In the genomic region with DNA sequence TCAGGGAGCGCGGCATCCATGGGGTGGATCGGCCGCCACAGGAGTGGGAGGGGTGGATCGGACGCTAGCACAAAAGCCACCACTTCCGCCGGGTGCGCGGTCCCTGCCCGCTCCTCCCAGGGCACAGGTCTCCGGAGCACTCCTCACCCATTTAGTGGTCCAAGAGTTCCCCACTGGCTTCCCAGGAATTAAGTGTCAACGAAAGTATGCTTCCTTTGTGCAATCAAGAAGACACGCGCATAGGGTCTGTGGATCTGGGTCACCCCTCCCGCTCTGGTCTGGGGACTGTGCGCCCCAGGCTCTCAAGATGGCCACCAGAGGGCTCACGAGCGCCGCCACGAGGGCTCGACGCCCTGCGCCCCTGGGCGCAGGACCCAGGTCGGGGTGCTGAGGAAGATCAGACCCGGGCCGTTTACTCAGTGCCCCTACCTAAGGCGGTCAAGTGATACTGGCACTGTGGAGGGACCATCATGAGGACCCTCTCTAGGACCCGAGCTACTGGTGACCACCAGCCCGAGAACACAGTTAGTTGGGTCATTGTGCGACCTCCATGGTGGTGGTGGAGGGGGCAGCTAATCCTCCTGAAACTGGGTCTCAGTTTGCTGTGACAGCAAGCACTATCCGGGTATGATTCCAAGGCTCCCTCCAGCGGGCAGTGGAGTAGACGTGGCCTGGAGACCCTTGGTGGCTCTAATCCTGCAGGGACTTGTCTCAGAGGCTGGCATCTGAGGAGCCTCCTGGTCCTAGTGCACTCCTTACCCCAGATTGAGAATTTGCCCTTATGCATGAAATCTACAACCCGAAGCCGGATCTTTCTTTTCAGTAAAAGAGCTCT, we compare ENCODE assay signal across 8 mouse cellular contexts. TPM values are rescaled to one million over a fixed set of nuclear protein-coding genes. Genes with fewer than 3 reads are reported as not detected.
DNase-seq lines count a peak whose midpoint lies in the region; ATAC-seq and TF ChIP-seq lines count a peak whose summit lies in the region.

No protein-coding gene starts in this region.

- in situ Hi-C loops in CH12.LX (cut with MboI; ENCODE audit: low pct_ligation_motif_present, low pct_unique_long_range_greater_than_20kb, low sequenced_read_pairs), result loop anchor here (5.0 to 25.0 kb wide), 3 partner anchors 39 to 506 kb away; a partner anchor contains a TSS

- peaks cover 4% of the 10 kb centered on the region for H3K27me3 ChIP-seq in CH12.LX (replicated peaks)
- peaks cover 16% of the 10 kb centered on the region for H3K27me3 ChIP-seq in forebrain, embryonic 10.5 days (ENCODE audit: poor library complexity, severe bottlenecking)
- H3K27me3 ChIP-seq in heart, embryonic 16.5 days (ENCODE audit: control insufficient read depth, insufficient read depth, low read length), result no peaks in the 10 kb centered on the region
- H3K27me3 ChIP-seq in liver, embryonic 14.5 days (ENCODE audit: control insufficient read depth, insufficient read depth, low read length), result peaks cover 3% of the 10 kb centered on the region
- H3K27me3 ChIP-seq in stomach, embryonic 14.5 days (ENCODE audit: control insufficient read depth, insufficient read depth, low read length), result no peaks in the 10 kb centered on the region

- peak overlapping the region; percentile 16 for H3K9ac ChIP-seq in CH12.LX (ENCODE audit: insufficient read depth, low read depth)
- H3K9ac ChIP-seq in heart, embryonic 16.5 days (ENCODE audit: low read length), result peak overlapping the region; percentile 81
- H3K9ac ChIP-seq in liver, embryonic 14.5 days (replicated peaks), result peak overlapping the region; percentile 65
- H3K9ac ChIP-seq in stomach, embryonic 14.5 days (replicated peaks; ENCODE audit: low read depth, low read length), result peak overlapping the region; percentile 62

- TF ChIP-seq RAD21 in CH12.LX (IDR thresholded peaks at IDR 0.05; ENCODE audit: low read depth, low read length), result peak; percentile 40

- dilution Hi-C loops in CH12.LX (cut with MboI; ENCODE audit: extremely low pct_ligation_motif_present, extremely low pct_unique_long_range_greater_than_20kb, low sequenced_read_pairs), result no loop called here

- H3K9me3 ChIP-seq in CH12.LX (replicated peaks; ENCODE audit: low read length), result peaks cover 5% of the 10 kb centered on the region
- H3K9me3 ChIP-seq in forebrain, embryonic 10.5 days, result no peaks in the 10 kb centered on the region
- H3K9me3 ChIP-seq in heart, embryonic 16.5 days (replicated peaks; ENCODE audit: control insufficient read depth, low read length), result 0 out of 2 replicates have a peak, but pooled peaks cover 3% of the 10 kb centered on the region
- H3K9me3 ChIP-seq in liver, embryonic 14.5 days (ENCODE audit: control insufficient read depth, low read length), result no peaks in the 10 kb centered on the region
- no peaks in the 10 kb centered on the region for H3K9me3 ChIP-seq in stomach, embryonic 14.5 days (ENCODE audit: control insufficient read depth, low read depth, low read length)

- H3K4me2 ChIP-seq in CH12.LX (ENCODE audit: insufficient read depth, low read depth, poor library complexity, severe bottlenecking), result peak overlapping the region; percentile 35
- peak overlapping the region; percentile 81 for H3K4me2 ChIP-seq in heart, embryonic 16.5 days (ENCODE audit: low read depth, low read length)
- H3K4me2 ChIP-seq in liver, embryonic 14.5 days (ENCODE audit: low read depth), result peak overlapping the region; percentile 87
- H3K4me2 ChIP-seq in stomach, embryonic 14.5 days (replicated peaks; ENCODE audit: low read depth, low read length), result peak overlapping the region; percentile 73

- no peaks in the 10 kb centered on the region for H3K79me2 ChIP-seq in CH12.LX (replicated peaks; ENCODE audit: control insufficient read depth, extremely low read depth, insufficient read depth, poor library complexity, severe bottlenecking)

- no peak for TF ChIP-seq EP300 in CH12.LX (IDR thresholded peaks at IDR 0.05; ENCODE audit: low read length)
- no peak for TF ChIP-seq EP300 in liver, embryonic 14.5 days (IDR thresholded peaks at IDR 0.05; ENCODE audit: low read depth)

- peak; percentile 82 for ATAC-seq in heart, embryonic 16.5 days (replicated peaks; ENCODE audit: extremely low read depth, insufficient read depth, low FRiP score)
- ATAC-seq in liver, embryonic 14.5 days (ENCODE audit: insufficient read depth), result peak; percentile 82
- ATAC-seq in stomach, embryonic 14.5 days (ENCODE audit: insufficient number of reproducible peaks, insufficient read depth, low FRiP score, low read depth), result peak; percentile 75

- WGBS in forebrain, embryonic 10.5 days, result 2% methylated on average over 37 of the region's 37 CpGs
- 3% methylated on average over 37 of the region's 37 CpGs for WGBS in heart, embryonic 16.5 days
- 4% methylated on average over 37 of the region's 37 CpGs for WGBS in liver, embryonic 14.5 days (ENCODE audit: insufficient replicate concordance)
- WGBS in stomach, embryonic 14.5 days, result 3% methylated on average over 37 of the region's 37 CpGs

- H3K27ac ChIP-seq in CH12.LX (ENCODE audit: insufficient read depth, low read depth), result peak overlapping the region; percentile 25; the same call in 1 of the 2 replicates
- peak overlapping the region; percentile 94 for H3K27ac ChIP-seq in forebrain, embryonic 10.5 days
- H3K27ac ChIP-seq in heart, embryonic 16.5 days (ENCODE audit: low read length), result peak overlapping the region; percentile 52; the same call in 1 of the 2 replicates
- no peak overlapping the region for H3K27ac ChIP-seq in liver, embryonic 14.5 days
- H3K27ac ChIP-seq in stomach, embryonic 14.5 days (ENCODE audit: low read length), result peak overlapping the region; percentile 68; the same call in 1 of the 2 replicates

- DNase-seq in CH12.LX (ENCODE audit: extremely low read depth), result peak; percentile 45
- peak; percentile 64 for DNase-seq in c-Kit-positive CD71-negative TER-119-negative erythroid progenitor cells, embryonic 14.5 days (ENCODE audit: low read depth)
- peak; percentile 78 for DNase-seq in forebrain, embryonic 10.5 days (ENCODE audit: extremely low spot score, low spot score)
- DNase-seq in kidney, postnatal 14 days, result peak; percentile 87
- DNase-seq in liver, embryonic 14.5 days (ENCODE audit: low read depth in 3 of 3, low spot score in 3 of 3), result peak; percentile 36 to 56 (median 43)
- peak; percentile 87 for DNase-seq in neural tube, embryonic 10.5 days (ENCODE audit: extremely low spot score, low spot score)

- peak; percentile 73 for TF ChIP-seq POLR2A in CH12.LX (IDR thresholded peaks at IDR 0.05; ENCODE audit: low read depth, low read length)

- TF ChIP-seq CTCF in CH12.LX (conservative IDR thresholded peaks at IDR 0.05 in 1 of 2, IDR thresholded peaks at IDR 0.05 in 1 of 2; ENCODE audit: low read depth in 2 of 2, low read length in 2 of 2), result peak; percentile 7 to 80; a peak in 2 of 4 replicates
- TF ChIP-seq CTCF in liver, embryonic 14.5 days (IDR thresholded peaks at IDR 0.05; ENCODE audit: low read depth), result peak; percentile 87

- peaks cover 17 to 31% of the 10 kb centered on the region in 2 experiments for H3K4me1 ChIP-seq in CH12.LX (ENCODE audit: control insufficient read depth in 1 of 2, insufficient read depth in 2 of 2)
- H3K4me1 ChIP-seq in forebrain, embryonic 10.5 days, result peaks cover 23% of the 10 kb centered on the region
- H3K4me1 ChIP-seq in heart, embryonic 16.5 days (ENCODE audit: control insufficient read depth, insufficient read depth, low read length), result peaks cover 7% of the 10 kb centered on the region; the same call in 1 of the 2 replicates
- H3K4me1 ChIP-seq in liver, embryonic 14.5 days (replicated peaks; ENCODE audit: control insufficient read depth in 2 of 2, insufficient read depth in 2 of 2, low read length in 1 of 2), result peaks cover 0 to 9% of the 10 kb centered on the region in 2 experiments; a peak in 2 of 4 replicates
- H3K4me1 ChIP-seq in stomach, embryonic 14.5 days (ENCODE audit: control insufficient read depth, insufficient read depth, low read length), result peaks cover 8% of the 10 kb centered on the region

- no peaks in the 10 kb centered on the region for H3K36me3 ChIP-seq in CH12.LX (replicated peaks in 1 of 2; ENCODE audit: control insufficient read depth in 1 of 2, insufficient read depth in 1 of 2, low read length in 1 of 2)
- H3K36me3 ChIP-seq in forebrain, embryonic 10.5 days (replicated peaks), result no peaks in the 10 kb centered on the region
- no peaks in the 10 kb centered on the region for H3K36me3 ChIP-seq in heart, embryonic 16.5 days (ENCODE audit: control insufficient read depth, insufficient read depth)
- no peaks in the 10 kb centered on the region for H3K36me3 ChIP-seq in liver, embryonic 14.5 days (replicated peaks; ENCODE audit: control insufficient read depth, insufficient read depth, low read depth)
- no peaks in the 10 kb centered on the region for H3K36me3 ChIP-seq in stomach, embryonic 14.5 days (ENCODE audit: control insufficient read depth, insufficient read depth, low read length)

- H3K4me3 ChIP-seq in CH12.LX (replicated peaks in 1 of 3; ENCODE audit: low read depth in 2 of 3, low read length in 2 of 3, poor library complexity in 1 of 3), result peak overlapping the region; percentile 46 to 75 (median 53)
- peak overlapping the region; percentile 66 for H3K4me3 ChIP-seq in forebrain, embryonic 10.5 days
- peak overlapping the region; percentile 63 for H3K4me3 ChIP-seq in heart, embryonic 16.5 days (ENCODE audit: low read length)
- peak overlapping the region; percentile 64 to 66 for H3K4me3 ChIP-seq in liver, embryonic 14.5 days (ENCODE audit: insufficient read depth in 1 of 2, low read depth in 2 of 2, low read length in 2 of 2)
- peak overlapping the region; percentile 33 for H3K4me3 ChIP-seq in stomach, embryonic 14.5 days (ENCODE audit: low read depth, low read length)

RNA-seq across cellular contexts. Expression of a gene that starts 42.7 kb away (rescaled TPM):
- total RNA-seq in CH12.LX (2012; rRNA removed) (14.5 and 17.5 TPM in 2 replicates), CH12.LX (2014; rRNA removed) (22.1 and 23.5 TPM in 2 replicates)
- 22.4 and 24.2 TPM in 2 replicates for polyA plus RNA-seq in CH12.LX (2012; ENCODE audit: insufficient read length, low read depth)
- polyA plus RNA-seq in forebrain, embryonic 10.5 days (2016; fragmentation: Nextera tagmentation; extraction: Ambion mirVana), result 14.7 and 17.0 TPM in 2 replicates
- polyA plus RNA-seq in heart, embryonic 16.5 days (2015; fragmentation: Nextera tagmentation; extraction: Ambion mirVana), result 18.3 and 19.2 TPM in 2 replicates
- 6.4 and 9.8 TPM in 2 replicates for polyA plus RNA-seq in liver, embryonic 14.5 days (2012; rRNA removed)
- polyA plus RNA-seq in liver, embryonic 14.5 days (2014; fragmentation: Nextera tagmentation; extraction: Ambion mirVana), result 7.2 and 8.2 TPM in 2 replicates
- polyA plus RNA-seq in stomach, embryonic 14.5 days (2014; fragmentation: Nextera tagmentation; extraction: Ambion mirVana), result 29.4 and 29.6 TPM in 2 replicates

RNA-seq across cellular contexts. Expression of a gene that starts 45.2 kb away (rescaled TPM):
- total RNA-seq in CH12.LX (2012; rRNA removed), result 571 and 590 TPM in 2 replicates
- total RNA-seq in CH12.LX (2014; rRNA removed), result 1,420 and 1,540 TPM in 2 replicates
- 629 and 715 TPM in 2 replicates for polyA plus RNA-seq in CH12.LX (2012; ENCODE audit: insufficient read length, low read depth)
- polyA plus RNA-seq in forebrain, embryonic 10.5 days (2016; fragmentation: Nextera tagmentation; extraction: Ambion mirVana), result 2,460 and 2,659 TPM in 2 replicates
- polyA plus RNA-seq in heart, embryonic 16.5 days (2015; fragmentation: Nextera tagmentation; extraction: Ambion mirVana), result 1,475 and 1,571 TPM in 2 replicates
- 529 and 1,021 TPM in 2 replicates for polyA plus RNA-seq in liver, embryonic 14.5 days (2012; rRNA removed)
- polyA plus RNA-seq in liver, embryonic 14.5 days (2014; fragmentation: Nextera tagmentation; extraction: Ambion mirVana), result 2,262 and 2,378 TPM in 2 replicates
- 2,483 and 2,506 TPM in 2 replicates for polyA plus RNA-seq in stomach, embryonic 14.5 days (2014; fragmentation: Nextera tagmentation; extraction: Ambion mirVana)

Comparison
In these comparisons a context has a peak if more than half of its experiments do, and no peak if none do; other contexts are left out.
1. H3K4me2 ChIP-seq: peak in every context shown above with its lines; median percentile 87 in liver, embryonic 14.5 days; 81 in heart, embryonic 16.5 days; 73 in stomach, embryonic 14.5 days; 35 in CH12.LX.
2. H3K9ac ChIP-seq: peak in every context shown above with its lines; median percentile 81 in heart, embryonic 16.5 days; 65 in liver, embryonic 14.5 days; 62 in stomach, embryonic 14.5 days; 16 in CH12.LX.